Mouse (Mus musculus) C2C12 (cell line): ENCODE data around the gene Crls1. TPM values are rescaled to one million over a fixed set of nuclear protein-coding genes. Genes with fewer than 3 reads are reported as not detected.

ENCODE experiments used
- H3K27me3 ChIP-seq: one replicate; pipeline ENCODE4 v1.6.1; 2011; ENCODE audit not compliant: control insufficient read depth, insufficient read depth, insufficient read length
- H3K36me3 ChIP-seq: one replicate; pipeline ENCODE4 v1.6.1; 2011; ENCODE audit not compliant: control insufficient read depth, insufficient read depth
- H3K4me3 ChIP-seq: one replicate; pipeline ENCODE4 v1.5.1; 2011; ENCODE audit warnings: mild to moderate bottlenecking, control low read depth; ENCODE audit not compliant: poor library complexity, insufficient read depth, severe bottlenecking
- H3K79me2 ChIP-seq: one replicate; pipeline ENCODE4 v1.6.1; 2011; ENCODE audit not compliant: control insufficient read depth, insufficient read depth
- H3K79me3 ChIP-seq: one replicate; pipeline ENCODE4 v1.6.1; 2011; ENCODE audit warnings: low read depth, control low read depth
- H3ac ChIP-seq: one replicate; pipeline ENCODE3; 2011; ENCODE audit warnings: low read depth; ENCODE audit not compliant: control insufficient read depth, insufficient read length
- CEBPB ChIP-seq: IDR thresholded peaks from one replicate; pipeline ENCODE4 v1.6.1; 2011; ENCODE audit warnings: low read depth, mild to moderate bottlenecking, control low read depth, moderate library complexity
- CTCF ChIP-seq: IDR thresholded peaks from one replicate; pipeline ENCODE4 v1.5.1; 2011; ENCODE audit not compliant: control insufficient read depth, insufficient read depth, insufficient read length
- FOSL1 ChIP-seq: IDR thresholded peaks from one replicate; pipeline ENCODE4 v1.8.0; 2011; ENCODE audit warnings: mild to moderate bottlenecking, low read length; ENCODE audit not compliant: poor library complexity, insufficient read depth, severe bottlenecking
- MAX ChIP-seq: IDR thresholded peaks from one replicate; pipeline ENCODE4 v1.6.1; 2011; ENCODE audit warnings: mild to moderate bottlenecking, control low read depth
- MYOD1 ChIP-seq: IDR thresholded peaks from one replicate; pipeline ENCODE4 v1.6.1; 2011; ENCODE audit warnings: low read depth; ENCODE audit not compliant: control insufficient read depth, insufficient read length
- MYOG ChIP-seq: IDR thresholded peaks from one replicate; pipeline ENCODE4 v1.6.1; 2011; ENCODE audit not compliant: control insufficient read depth, insufficient read length; ENCODE audit errors: extremely low read depth
- USF1 ChIP-seq: IDR thresholded peaks from one replicate; pipeline ENCODE4 v1.6.1; 2011; ENCODE audit warnings: low read depth, mild to moderate bottlenecking, control low read depth, moderate library complexity
- polyA plus RNA-seq: library from polyadenylated mRNA; unstranded; fragments of >200 nt; fragmentation: generic; extraction: Trizol; gene quantifications from one replicate; pipeline ENCODE4 v1.2.1, GENCODE M21; 2012; ENCODE audit warnings: missing spikeins

The Crls1 gene
- polyA plus RNA-seq, 1 experiment = 26.2 TPM

- Histone ChIP-seq H3K36me3 (peaks cover 31% of the 10 kb centered on the region), H3ac (no peak overlapping the region), H3K79me3 (peaks cover 8% of the 10 kb centered on the region), H3K79me2 (peaks cover 18% of the 10 kb centered on the region), H3K27me3 (no peaks in the 10 kb centered on the region), H3K4me3 (no peak overlapping the region)
- TF ChIP-seq MYOG (no peak), CTCF (no peak)
Observed at GRCm38 (mm10) chr2:132863325-132863724, 16.9 kb downstream of the Crls1 start.

- peaks cover 31% of the 10 kb centered on the region for H3K36me3 ChIP-seq
- no peaks in the 10 kb centered on the region for H3K27me3 ChIP-seq
- no peaks in the 10 kb centered on the region for H3K79me2 ChIP-seq
Observed at GRCm38 (mm10) chr2:132867521-132867920, 21.1 kb downstream of the Crls1 start.

GRCm38 (mm10) chr2:132869682-132870081 is 23.2 kb downstream of the Crls1 start:
- Histone ChIP-seq H3K36me3 (peaks cover 22% of the 10 kb centered on the region), H3K79me2 (no peaks in the 10 kb centered on the region), H3K27me3 (no peaks in the 10 kb centered on the region), H3ac (no peak overlapping the region), H3K4me3 (no peak overlapping the region), H3K79me3 (no peaks in the 10 kb centered on the region)
- TF ChIP-seq MYOD1 (no peak), FOSL1 (no peak), MYOG (no peak), USF1 (no peak), CTCF (no peak), MAX (no peak), CEBPB (no peak)

More at GRCm38 (mm10) chr2:132867521-132867920, 21.1 kb downstream of the Crls1 start:
- no peaks in the 10 kb centered on the region for H3K79me3 ChIP-seq
- no peak overlapping the region for H3ac ChIP-seq
- TF ChIP-seq USF1 (no peak), CTCF (no peak), CEBPB (no peak), MYOD1 (no peak), FOSL1 (no peak), MAX (no peak), MYOG (no peak)
- H3K4me3 ChIP-seq = no peak overlapping the region

- no peaks in the 10 kb centered on the region for H3K79me2 ChIP-seq
- H3K4me3 ChIP-seq = no peak overlapping the region
- no peak overlapping the region for H3ac ChIP-seq
- no peaks in the 10 kb centered on the region for H3K27me3 ChIP-seq
- peaks cover 17% of the 10 kb centered on the region for H3K36me3 ChIP-seq
- no peaks in the 10 kb centered on the region for H3K79me3 ChIP-seq
- no peak for TF ChIP-seq MAX
- TF ChIP-seq MYOG = no peak
- TF ChIP-seq MYOD1 = no peak
- no peak for TF ChIP-seq USF1
- no peak for TF ChIP-seq FOSL1
- no peak for TF ChIP-seq CTCF
- TF ChIP-seq CEBPB = no peak
Observed at GRCm38 (mm10) chr2:132870286-132870685, 23.8 kb downstream of the Crls1 start.

- H3K79me2 ChIP-seq = no peaks in the 10 kb centered on the region
- no peak overlapping the region for H3K4me3 ChIP-seq
- peaks cover 5% of the 10 kb centered on the region for H3K36me3 ChIP-seq
- H3ac ChIP-seq = no peak overlapping the region
- peaks cover 5% of the 10 kb centered on the region for H3K27me3 ChIP-seq
- H3K79me3 ChIP-seq = no peaks in the 10 kb centered on the region
- no peak for TF ChIP-seq MAX
- no peak for TF ChIP-seq CEBPB
- TF ChIP-seq FOSL1 = no peak
- no peak for TF ChIP-seq MYOD1
- TF ChIP-seq MYOG = no peak
- no peak for TF ChIP-seq CTCF
- no peak for TF ChIP-seq USF1
Observed at GRCm38 (mm10) chr2:132871663-132872062, 25.2 kb downstream of the Crls1 start.

GRCm38 (mm10) chr2:132873657-132874326 is 27.3 kb downstream of the Crls1 start:
- H3K4me3 ChIP-seq = no peak overlapping the region
- H3K79me2 ChIP-seq = no peaks in the 10 kb centered on the region
- no peaks in the 10 kb centered on the region for H3K79me3 ChIP-seq
- H3K27me3 ChIP-seq = peaks cover 12% of the 10 kb centered on the region
- no peak for TF ChIP-seq MYOG
- no peak for TF ChIP-seq MYOD1
- TF ChIP-seq MAX = no peak
- no peak for TF ChIP-seq CTCF
- TF ChIP-seq USF1 = no peak
- TF ChIP-seq CEBPB = no peak
- no peak for TF ChIP-seq FOSL1
- H3K36me3 ChIP-seq = no peaks in the 10 kb centered on the region
- no peak overlapping the region for H3ac ChIP-seq
